Mouse (Mus musculus) mouse embryonic stem cell (cell line): ENCODE results near the gene Drc7.

Experiments used
- in situ Hi-C, 2 experiments: fragments of 300-500 bp; cut with MboI; formaldehyde crosslinking; loops; 1 replicate in 1 of 2; 3 replicates in 1 of 2; pipeline ENCODE4 v1.14.3; 2019 to 2020; ENCODE audit warnings: low sequenced_read_pairs in 2 of 2, low pct_unique_long_range_greater_than_20kb in 1 of 2, mixed read lengths in 1 of 2; ENCODE audit not compliant: unreplicated experiment in 1 of 2

Drc7 gene

GRCm38 (mm10) chr8:95049636-95050035, 5.3 kb upstream of the Drc7 start:
- in situ Hi-C loops, result no loop called here

GRCm38 (mm10) chr8:95054438-95054837, 465 bp upstream of the Drc7 start:
- in situ Hi-C loops, result no loop called here

GRCm38 (mm10) chr8:95056414-95056813, 1.5 kb downstream of the Drc7 start:
- in situ Hi-C loops, result no loop called here

GRCm38 (mm10) chr8:95058661-95059060, 3.8 kb downstream of the Drc7 start:
- in situ Hi-C loops, result no loop called here

- in situ Hi-C loops, result no loop called here
Observed at GRCm38 (mm10) chr8:95059812-95060533, 5.1 kb downstream of the Drc7 start.

- in situ Hi-C loops, result no loop called here
Observed at GRCm38 (mm10) chr8:95064531-95064930, 9.6 kb downstream of the Drc7 start.

- in situ Hi-C loops, result no loop called here
Observed at GRCm38 (mm10) chr8:95067582-95067981, 12.7 kb downstream of the Drc7 start.

GRCm38 (mm10) chr8:95075504-95075903, 20.6 kb downstream of the Drc7 start:
- in situ Hi-C loops, result no loop called here

GRCm38 (mm10) chr8:95076151-95076550, 21.2 kb downstream of the Drc7 start:
- in situ Hi-C loops, result no loop called here

GRCm38 (mm10) chr8:95078055-95078454, 23.2 kb downstream of the Drc7 start:
- in situ Hi-C loops, result no loop called here

- in situ Hi-C loops, result no loop called here
Observed at GRCm38 (mm10) chr8:95079305-95079704, 24.4 kb downstream of the Drc7 start.

GRCm38 (mm10) chr8:95080381-95081341, 25.8 kb downstream of the Drc7 start, which contains the start of gene Katnb1:
Gene Katnb1, plus strand, starts transcription at chr8:95081186.
- in situ Hi-C loops, result no loop called here

GRCm38 (mm10) chr8:95081650-95082049, 26.7 kb downstream of the Drc7 start:
- in situ Hi-C loops, result no loop called here

- in situ Hi-C loops, result no loop called here
Observed at GRCm38 (mm10) chr8:95084261-95084660, 29.4 kb downstream of the Drc7 start.

- in situ Hi-C loops, result no loop called here
Observed at GRCm38 (mm10) chr8:95084744-95085431, 30.0 kb downstream of the Drc7 start.

- in situ Hi-C loops, result no loop called here
Observed at GRCm38 (mm10) chr8:95085432-95086141, 30.7 kb downstream of the Drc7 start.

GRCm38 (mm10) chr8:95093574-95093973, 38.7 kb downstream of the Drc7 start:
- in situ Hi-C loops, result no loop called here

GRCm38 (mm10) chr8:95099009-95099408, 44.1 kb downstream of the Drc7 start:
- in situ Hi-C loops, result no loop called here
